Mouse (Mus musculus): ENCODE measurements around the gene Cyp2c38. TPM values are rescaled to one million over a fixed set of nuclear protein-coding genes. Genes with fewer than 3 reads are reported as not detected.
"Not testable (repeated sequence)": the region's sequence is repeated elsewhere in the genome, so short reads cannot be mapped to it uniquely, and the experiment has no call there.

The Cyp2c38 gene
- polyA plus RNA-seq (2015; fragmentation: Nextera tagmentation; extraction: Ambion mirVana): not detected in 2 replicates

DNA sequence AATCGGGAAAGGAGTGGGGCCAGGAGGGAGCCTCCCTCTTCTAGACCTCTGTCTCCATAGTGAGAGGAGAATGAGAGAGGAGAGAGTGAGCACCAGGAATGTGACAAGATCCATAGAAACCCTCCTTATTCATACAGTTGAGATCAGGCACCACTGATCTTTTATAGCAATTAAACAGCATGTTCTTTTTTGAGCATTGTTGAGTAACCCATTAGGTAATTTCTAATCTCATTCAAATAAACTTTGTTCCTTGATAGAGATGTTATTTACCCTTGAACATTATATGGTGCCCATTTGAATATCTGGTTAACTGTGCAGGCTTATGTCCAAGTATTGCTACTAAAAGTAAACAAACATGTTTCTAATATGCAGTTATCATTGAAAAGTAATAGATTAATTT, at the start of gene Cyp2c38:
Gene Cyp2c38, minus strand, starts transcription at position 135 of the 400 bp plus-strand sequence.
- Histone ChIP-seq H3K4me3 (no peak within 1 kb of the TSS), H3K27me3 (no peaks in the 10 kb centered on the region), H3K27ac (no peak within 1 kb of the TSS), H3K36me3 (no peaks in the 10 kb centered on the region), H3K4me1 (replicated peaks) (no peaks in the 10 kb centered on the region), H3K9ac (no peak within 1 kb of the TSS), H3K4me2 (no peak within 1 kb of the TSS), H3K9me3 (peaks cover 9% of the 10 kb centered on the region; the same call in 1 of the 2 replicates)
- WGBS: 83% methylated on average over 1 of the region's 1 CpGs
- no peak for ATAC-seq (ENCODE audit: low FRiP score)

DNA sequence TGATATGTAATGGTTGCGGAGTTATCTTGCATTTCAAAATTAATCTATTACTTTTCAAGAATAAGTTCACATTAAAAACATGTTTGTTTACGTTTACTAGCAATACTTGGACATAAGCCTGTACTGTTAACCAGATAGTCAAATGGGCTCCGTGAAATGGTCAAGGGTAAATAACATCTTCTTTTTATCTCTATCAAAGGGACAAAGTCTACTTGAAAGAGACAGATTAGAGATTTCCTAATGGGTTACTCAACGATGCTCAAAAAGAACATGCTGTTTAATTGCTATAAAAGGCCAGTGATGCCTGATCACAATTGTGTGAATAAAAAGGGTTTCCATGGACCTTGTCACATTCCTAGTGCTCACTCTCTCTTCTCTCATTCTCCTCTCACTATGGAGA, 47.7 kb upstream of the Cyp2c38 start, which contains the start of gene Cyp2c39:
Gene Cyp2c39, plus strand, starts transcription at position 329 of the 400 bp plus-strand sequence.
- Histone ChIP-seq H3K4me1 (replicated peaks) (no peaks in the 10 kb centered on the region), H3K27ac (no peak within 1 kb of the TSS), H3K27me3 (no peaks in the 10 kb centered on the region), H3K9ac (no peak within 1 kb of the TSS), H3K4me3 (no peak within 1 kb of the TSS), H3K36me3 (no peaks in the 10 kb centered on the region), H3K9me3 (peaks cover 4% of the 10 kb centered on the region; the same call in 1 of the 2 replicates), H3K4me2 (no peak within 1 kb of the TSS)
- WGBS: 82% methylated on average over 4 of the region's 4 CpGs
- no peak for ATAC-seq (ENCODE audit: low FRiP score)

DNA sequence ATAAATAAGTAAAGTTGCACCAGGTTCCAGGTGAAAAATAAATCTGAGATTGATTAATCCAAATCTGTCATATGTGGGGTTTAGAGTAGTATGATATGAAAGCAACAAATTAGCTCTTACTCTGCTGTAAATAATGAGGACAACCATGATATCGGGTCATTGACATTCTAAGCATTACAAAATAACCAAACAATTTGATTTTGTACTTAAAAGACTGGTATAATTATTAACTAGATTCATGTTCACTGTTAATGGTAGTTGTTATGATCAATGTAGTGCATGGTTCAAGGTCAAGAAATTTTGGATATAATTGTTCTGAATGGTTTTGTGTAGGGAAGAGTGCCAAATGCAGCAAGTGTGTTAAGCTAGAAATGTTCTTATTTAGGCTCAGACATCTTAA, 46.7 kb upstream of the Cyp2c38 start:
- WGBS: 76% methylated on average over 1 of the region's 1 CpGs
- H3K36me3 ChIP-seq: no peaks in the 10 kb centered on the region
- H3K4me2 ChIP-seq: no peak overlapping the region
- no peak overlapping the region for H3K27ac ChIP-seq
- no peak overlapping the region for H3K9ac ChIP-seq
- no peaks in the 10 kb centered on the region for H3K4me1 ChIP-seq (replicated peaks)
- peaks cover 4% of the 10 kb centered on the region; the same call in 1 of the 2 replicates for H3K9me3 ChIP-seq
- H3K4me3 ChIP-seq: no peak overlapping the region
- no peaks in the 10 kb centered on the region for H3K27me3 ChIP-seq
- ATAC-seq (ENCODE audit: low FRiP score): no peak

DNA sequence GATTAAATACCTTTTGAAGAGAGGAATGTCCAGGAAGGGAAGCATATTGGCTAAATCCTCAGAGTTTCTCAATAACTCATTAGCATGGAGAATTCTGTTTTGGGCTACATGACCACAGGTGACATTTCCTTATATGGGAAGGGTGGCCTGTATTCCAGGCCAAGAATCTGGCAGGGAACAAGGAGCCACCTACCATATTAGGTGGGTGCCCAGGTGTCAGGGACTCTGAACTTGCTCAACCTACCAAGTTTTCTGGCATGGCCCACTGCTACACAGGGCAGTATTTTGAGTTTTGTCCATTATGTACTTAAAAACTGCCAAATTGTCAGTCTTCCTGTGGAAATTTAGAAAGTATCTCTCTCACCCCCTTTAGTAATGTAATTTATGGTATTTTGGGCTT, 43.5 kb upstream of the Cyp2c38 start:
- Histone ChIP-seq H3K9ac (no peak overlapping the region), H3K27ac (no peak overlapping the region), H3K27me3 (no peaks in the 10 kb centered on the region), H3K4me1 (replicated peaks) (no peaks in the 10 kb centered on the region), H3K9me3 (peaks cover 8% of the 10 kb centered on the region; the same call in 1 of the 2 replicates), H3K36me3 (no peaks in the 10 kb centered on the region), H3K4me3 (no peak overlapping the region), H3K4me2 (no peak overlapping the region)
- ATAC-seq (ENCODE audit: low FRiP score): no peak

DNA sequence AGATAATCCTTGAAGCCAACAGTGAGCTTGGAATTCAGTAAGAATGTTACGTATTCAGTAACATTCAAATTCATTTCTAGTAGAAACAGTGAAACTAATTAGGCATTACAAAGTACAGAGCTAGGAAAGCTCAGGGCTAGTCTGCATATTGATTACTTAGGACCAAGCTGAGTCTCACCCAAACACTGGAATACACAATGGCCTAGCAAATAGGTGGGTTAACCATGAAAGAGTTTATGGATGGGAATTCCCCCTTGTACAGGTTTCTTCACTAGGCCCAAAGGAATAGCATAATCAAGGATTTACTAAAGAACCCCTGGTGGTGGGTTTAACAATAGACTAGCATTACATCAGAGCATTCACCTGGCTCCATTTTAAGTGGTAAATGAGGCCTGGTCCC, 21.1 kb upstream of the Cyp2c38 start:
- not testable (repeated sequence) for H3K4me2 ChIP-seq; H3K27ac ChIP-seq; H3K36me3 ChIP-seq; ATAC-seq (ENCODE audit: low FRiP score); H3K4me3 ChIP-seq; H3K9ac ChIP-seq; H3K27me3 ChIP-seq; H3K4me1 ChIP-seq (replicated peaks)
- peaks cover 17% of the 10 kb centered on the region for H3K9me3 ChIP-seq
- WGBS: 96% methylated on average over 1 of the region's 1 CpGs

DNA sequence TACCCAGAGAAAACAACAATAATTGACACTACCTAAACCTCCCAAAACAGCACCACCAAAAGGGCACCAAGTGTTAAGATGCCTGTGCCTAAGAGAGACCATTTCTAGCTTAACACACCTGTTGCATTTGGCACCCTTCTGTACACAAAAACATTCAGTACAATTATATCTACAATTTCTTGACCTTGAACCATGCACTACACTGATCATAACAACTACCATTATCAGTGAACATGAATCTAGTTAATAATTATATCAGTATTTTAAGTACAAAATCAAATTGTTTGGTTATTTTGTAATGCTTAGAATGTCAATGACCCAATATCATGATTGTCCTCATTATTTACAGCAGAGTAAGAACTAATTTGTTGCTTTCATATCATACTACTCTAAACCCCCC, 1.0 kb upstream of the Cyp2c38 start:
- H3K36me3 ChIP-seq: no peaks in the 10 kb centered on the region
- no peaks in the 10 kb centered on the region for H3K27me3 ChIP-seq
- H3K9me3 ChIP-seq: peaks cover 9% of the 10 kb centered on the region; the same call in 1 of the 2 replicates
- no peak overlapping the region for H3K9ac ChIP-seq
- H3K4me3 ChIP-seq: no peak overlapping the region
- no peak overlapping the region for H3K4me2 ChIP-seq
- H3K27ac ChIP-seq: no peak overlapping the region
- no peak for ATAC-seq (ENCODE audit: low FRiP score)
- no peaks in the 10 kb centered on the region for H3K4me1 ChIP-seq (replicated peaks)

Other genes starting within 250 kb of the Cyp2c38 start
- gene Cyp2c29, start 193.7 kb downstream of the Cyp2c38 start, polyA plus RNA-seq (2015; fragmentation: Nextera tagmentation; extraction: Ambion mirVana): not detected in 2 replicates
- not detected in 2 replicates for gene Cyp2c39, start 47.8 kb upstream of the Cyp2c38 start, polyA plus RNA-seq (2015; fragmentation: Nextera tagmentation; extraction: Ambion mirVana)
- gene Cyp2c67, start 186.0 kb upstream of the Cyp2c38 start, polyA plus RNA-seq (2015; fragmentation: Nextera tagmentation; extraction: Ambion mirVana): not detected in 2 replicates

Measured in hindbrain, embryonic 13.5 days (tissue).